Mouse (Mus musculus) retina, postnatal 1 day (tissue): ENCODE results near the gene Adrm1.
"Not testable (repeated sequence)": the region's sequence is repeated elsewhere in the genome, so short reads cannot be mapped to it uniquely, and the experiment has no call there.

Experiments used
- DNase-seq: peaks from one replicate; pipeline ENCODE4 v3.0.0-alpha.2; 2012

The Adrm1 gene

GRCm38 (mm10) chr2:180170806-180171521 is at the start of gene Adrm1:
Adrm1 (plus strand) TSS chr2:180171485.
- DNase-seq, result peak; percentile 98

GRCm38 (mm10) chr2:180124192-180124591 is 47.1 kb upstream of the Adrm1 start:
- no peak for DNase-seq

- DNase-seq, result peak; percentile 82
These were observed 45.1 kb upstream of the Adrm1 start for GRCm38 (mm10) chr2:180126195-180126594.

- no peak for DNase-seq
These were observed 43.6 kb upstream of the Adrm1 start for GRCm38 (mm10) chr2:180127675-180128074.

GRCm38 (mm10) chr2:180133231-180133630 is 38.1 kb upstream of the Adrm1 start:
- no peak for DNase-seq

GRCm38 (mm10) chr2:180133911-180134310 is 37.4 kb upstream of the Adrm1 start:
- no peak for DNase-seq

GRCm38 (mm10) chr2:180135414-180135813 is 35.9 kb upstream of the Adrm1 start:
- DNase-seq, result no peak

GRCm38 (mm10) chr2:180146091-180146490 is 25.2 kb upstream of the Adrm1 start:
- no peak for DNase-seq

GRCm38 (mm10) chr2:180147379-180147778 is 23.9 kb upstream of the Adrm1 start:
- no peak for DNase-seq

GRCm38 (mm10) chr2:180148551-180148950 is 22.7 kb upstream of the Adrm1 start:
- no peak for DNase-seq

- no peak for DNase-seq
These were observed 16.5 kb upstream of the Adrm1 start for GRCm38 (mm10) chr2:180154796-180155195.

GRCm38 (mm10) chr2:180158627-180159026 is 12.7 kb upstream of the Adrm1 start:
- no peak for DNase-seq

GRCm38 (mm10) chr2:180165855-180166254 is 5.4 kb upstream of the Adrm1 start:
- no peak for DNase-seq

- DNase-seq, result no peak
These were observed 4.4 kb upstream of the Adrm1 start for GRCm38 (mm10) chr2:180166869-180167268.

- DNase-seq, result no peak
These were observed 1.0 kb upstream of the Adrm1 start for GRCm38 (mm10) chr2:180170151-180170805.

- DNase-seq, result no peak
These were observed 311 bp downstream of the Adrm1 start for GRCm38 (mm10) chr2:180171522-180172070.

- no peak for DNase-seq
These were observed 867 bp downstream of the Adrm1 start for GRCm38 (mm10) chr2:180172152-180172551.

GRCm38 (mm10) chr2:180173163-180173562 is 1.9 kb downstream of the Adrm1 start:
- DNase-seq, result no peak

- not testable (repeated sequence) for DNase-seq
These were observed 2.4 kb downstream of the Adrm1 start for GRCm38 (mm10) chr2:180173711-180174110.

- DNase-seq, result no peak
These were observed 2.8 kb downstream of the Adrm1 start for GRCm38 (mm10) chr2:180174121-180174520.

GRCm38 (mm10) chr2:180175725-180176124 is 4.4 kb downstream of the Adrm1 start:
- no peak for DNase-seq

- no peak for DNase-seq
These were observed 10.3 kb downstream of the Adrm1 start for GRCm38 (mm10) chr2:180181542-180181941.

GRCm38 (mm10) chr2:180184011-180184751 is 12.9 kb downstream of the Adrm1 start:
- DNase-seq, result no peak

GRCm38 (mm10) chr2:180184752-180185109 is 13.4 kb downstream of the Adrm1 start:
- no peak for DNase-seq
